In genomic region chr14:69443092-69443692, GRCm38 (mm10) we compare ENCODE assay signal across 13 mouse cellular contexts. TPM values are rescaled to one million over a fixed set of nuclear protein-coding genes. Genes with fewer than 3 reads are reported as not detected.
DNase-seq lines count a peak whose midpoint lies in the region; ATAC-seq and TF ChIP-seq lines count a peak whose summit lies in the region.
"Not testable (repeated sequence)": the region's sequence is repeated elsewhere in the genome, so short reads cannot be mapped to it uniquely, and the experiment has no call there.
"Had no signal": no experiment of that assay in that cellular context is flagged by ENCODE, and none has a peak within 500 bp of the region (broad histone marks: within the 10 kb centered on the region; RNA-seq: fewer than 3 reads in every experiment).

No protein-coding gene starts in this region.

- DNase-seq in limb, embryonic 11.5 days (ENCODE audit: low spot score); lung, embryonic 14.5 days; stomach, postnatal 0 days (ENCODE audit: low spot score): not testable (repeated sequence)

- H3K27ac ChIP-seq in embryonic facial prominence, embryonic 15.5 days (replicated peaks); heart, embryonic 13.5 days (replicated peaks); hindbrain, embryonic 12.5 days; intestine, postnatal 0 days (ENCODE audit: low read depth, low read length); limb, embryonic 11.5 days (replicated peaks; ENCODE audit: low read depth, low read length); lung, embryonic 14.5 days (ENCODE audit: low read depth); midbrain, embryonic 12.5 days (replicated peaks); stomach, postnatal 0 days (replicated peaks): not testable (repeated sequence)

- not testable (repeated sequence) for H3K27me3 ChIP-seq in embryonic facial prominence, embryonic 15.5 days; heart, embryonic 13.5 days (replicated peaks); hindbrain, embryonic 12.5 days; intestine, postnatal 0 days (replicated peaks; ENCODE audit: control insufficient read depth, insufficient read depth, low read length); limb, embryonic 11.5 days (ENCODE audit: control insufficient read depth, insufficient read depth, low read length); lung, embryonic 14.5 days (ENCODE audit: insufficient read depth, low read length); midbrain, embryonic 12.5 days; stomach, postnatal 0 days (ENCODE audit: control insufficient read depth, insufficient read depth, low read length)

- H3K36me3 ChIP-seq in embryonic facial prominence, embryonic 15.5 days; heart, embryonic 13.5 days; hindbrain, embryonic 12.5 days; intestine, postnatal 0 days (ENCODE audit: control insufficient read depth, insufficient read depth); limb, embryonic 11.5 days (ENCODE audit: control insufficient read depth, insufficient read depth, low read length); lung, embryonic 14.5 days (ENCODE audit: insufficient read depth); midbrain, embryonic 12.5 days; stomach, postnatal 0 days (ENCODE audit: control insufficient read depth, insufficient read depth, low read length): not testable (repeated sequence)

- H3K4me3 ChIP-seq in embryonic facial prominence, embryonic 15.5 days (replicated peaks); heart, embryonic 13.5 days; hindbrain, embryonic 12.5 days; intestine, postnatal 0 days (ENCODE audit: low read depth, low read length); limb, embryonic 11.5 days (ENCODE audit: low read depth, low read length); lung, embryonic 14.5 days (ENCODE audit: low read depth, low read length); midbrain, embryonic 12.5 days; stomach, postnatal 0 days (ENCODE audit: low read depth, low read length): not testable (repeated sequence)

- not testable (repeated sequence) for H3K4me2 ChIP-seq in embryonic facial prominence, embryonic 15.5 days (replicated peaks); heart, embryonic 13.5 days; hindbrain, embryonic 12.5 days (replicated peaks); intestine, postnatal 0 days (replicated peaks; ENCODE audit: low read depth); limb, embryonic 11.5 days (ENCODE audit: low read depth, severe bottlenecking); lung, embryonic 14.5 days; midbrain, embryonic 12.5 days (replicated peaks); stomach, postnatal 0 days (replicated peaks; ENCODE audit: low read depth)

- not testable (repeated sequence) for TF ChIP-seq CTCF in intestine, postnatal 0 days (IDR thresholded peaks at IDR 0.05; ENCODE audit: low read depth); lung, embryonic 14.5 days (IDR thresholded peaks at IDR 0.05; ENCODE audit: low read depth); stomach, postnatal 0 days (IDR thresholded peaks at IDR 0.05; ENCODE audit: low read depth)

- H3K4me1 ChIP-seq in embryonic facial prominence, embryonic 15.5 days; heart, embryonic 13.5 days; hindbrain, embryonic 12.5 days; intestine, postnatal 0 days (replicated peaks; ENCODE audit: control insufficient read depth, insufficient read depth, low read length); limb, embryonic 11.5 days (ENCODE audit: control insufficient read depth, insufficient read depth, low read length); lung, embryonic 14.5 days (ENCODE audit: insufficient read depth); midbrain, embryonic 12.5 days; stomach, postnatal 0 days (replicated peaks; ENCODE audit: control insufficient read depth, insufficient read depth): not testable (repeated sequence)

- no CpG with 5 or more reads among the region's 7 CpGs for WGBS in embryonic facial prominence, embryonic 15.5 days
- no CpG with 5 or more reads among the region's 7 CpGs for WGBS in heart, embryonic 13.5 days
- no CpG with 5 or more reads among the region's 7 CpGs for WGBS in hindbrain, embryonic 12.5 days
- WGBS in intestine, postnatal 0 days: no CpG with 5 or more reads among the region's 7 CpGs
- no CpG with 5 or more reads among the region's 7 CpGs for WGBS in limb, embryonic 11.5 days
- no CpG with 5 or more reads among the region's 7 CpGs for WGBS in lung, embryonic 14.5 days
- WGBS in midbrain, embryonic 12.5 days: no CpG with 5 or more reads among the region's 7 CpGs
- WGBS in stomach, postnatal 0 days: no CpG with 5 or more reads among the region's 7 CpGs

- not testable (repeated sequence) for TF ChIP-seq EP300 in stomach, postnatal 0 days (optimal IDR thresholded peaks at IDR 0.05)

- not testable (repeated sequence) for H3K9ac ChIP-seq in embryonic facial prominence, embryonic 15.5 days; heart, embryonic 13.5 days; hindbrain, embryonic 12.5 days; intestine, postnatal 0 days (ENCODE audit: low read depth, low read length); limb, embryonic 11.5 days (ENCODE audit: low read length); lung, embryonic 14.5 days; midbrain, embryonic 12.5 days (replicated peaks); stomach, postnatal 0 days (ENCODE audit: low read length)

- peak; percentile 90 for ATAC-seq in embryonic facial prominence, embryonic 15.5 days (ENCODE audit: insufficient number of reproducible peaks, low FRiP score, low TSS enrichment, low read depth)
- ATAC-seq in heart, embryonic 13.5 days (ENCODE audit: extremely low read depth, insufficient number of reproducible peaks, low FRiP score, low TSS enrichment): peak; percentile 63; the same call in 1 of the 2 replicates
- ATAC-seq in hindbrain, embryonic 12.5 days (ENCODE audit: low FRiP score): 0 out of 2 replicates have a peak, but pooled peaks have one; percentile 48
- ATAC-seq in intestine, postnatal 0 days: peak; percentile 22
- peak; percentile 97 for ATAC-seq in limb, embryonic 11.5 days (ENCODE audit: insufficient number of reproducible peaks, low FRiP score, low TSS enrichment, low read depth)
- ATAC-seq in lung, embryonic 14.5 days (ENCODE audit: insufficient read depth): peak; percentile 98
- peak; percentile 54; the same call in 1 of the 2 replicates for ATAC-seq in midbrain, embryonic 12.5 days (ENCODE audit: low FRiP score, low read depth)
- ATAC-seq in stomach, postnatal 0 days (ENCODE audit: low FRiP score, low TSS enrichment): peak; percentile 75; the same call in 1 of the 2 replicates

- not testable (repeated sequence) for H3K9me3 ChIP-seq in embryonic facial prominence, embryonic 15.5 days (replicated peaks); heart, embryonic 13.5 days; hindbrain, embryonic 12.5 days (replicated peaks); intestine, postnatal 0 days (ENCODE audit: control insufficient read depth); limb, embryonic 11.5 days (ENCODE audit: control insufficient read depth, low read length); lung, embryonic 14.5 days (ENCODE audit: low read depth, low read length); midbrain, embryonic 12.5 days; stomach, postnatal 0 days (ENCODE audit: control insufficient read depth, low read length)

RNA-seq across cellular contexts. Expression of gene Gm16867, which starts 60.0 kb away (rescaled TPM):
- polyA plus RNA-seq in embryonic facial prominence, embryonic 15.5 days (2015; fragmentation: Nextera tagmentation; extraction: Ambion mirVana): not detected in 2 replicates
- polyA plus RNA-seq in heart, embryonic 13.5 days (2015; fragmentation: Nextera tagmentation; extraction: Ambion mirVana): not detected in 2 replicates
- polyA plus RNA-seq in hindbrain, embryonic 12.5 days (2016; fragmentation: Nextera tagmentation; extraction: Ambion mirVana): not detected in 2 replicates
- polyA plus RNA-seq in intestine, postnatal 0 days (2015; fragmentation: Nextera tagmentation; extraction: Ambion mirVana): 0.12 TPM in 1 of 2 replicates, not detected in the other
- not detected in 2 replicates for polyA plus RNA-seq in limb, embryonic 11.5 days (2014; fragmentation: Nextera tagmentation; extraction: Ambion mirVana)
- polyA plus RNA-seq in lung, embryonic 14.5 days (2014; fragmentation: Nextera tagmentation; extraction: Ambion mirVana): not detected in 2 replicates
- not detected in 2 replicates for polyA plus RNA-seq in midbrain, embryonic 12.5 days (2016; fragmentation: Nextera tagmentation; extraction: Ambion mirVana)
- polyA plus RNA-seq in stomach, postnatal 0 days (2015; fragmentation: Nextera tagmentation; extraction: Ambion mirVana): not detected in 2 replicates
- polyA plus RNA-seq: hindbrain, embryonic 16.5 days; liver, postnatal 0 days; midbrain, embryonic 10.5 days; neural tube, embryonic 13.5 days; urinary bladder, adult 2 months had no signal

Comparison
In these comparisons a context has a peak if more than half of its experiments do, and no peak if none do; other contexts are left out.
1. ATAC-seq: peak in every context shown above with its lines; median percentile 98 in lung, embryonic 14.5 days; 97 in limb, embryonic 11.5 days; 90 in embryonic facial prominence, embryonic 15.5 days; 75 in stomach, postnatal 0 days; 63 in heart, embryonic 13.5 days; 54 in midbrain, embryonic 12.5 days; 48 in hindbrain, embryonic 12.5 days; 22 in intestine, postnatal 0 days.